Mouse (Mus musculus): ENCODE results near the gene Zdhhc21.

Gene Zdhhc21

GRCm38 (mm10) chr4:82765513-82766216 is 94.1 kb downstream of the Zdhhc21 start:
- DNase-seq (ENCODE audit: low spot score): no peak

GRCm38 (mm10) chr4:82763586-82763985 is 96.2 kb downstream of the Zdhhc21 start:
- DNase-seq (ENCODE audit: low spot score): no peak

GRCm38 (mm10) chr4:82762430-82763119 is 97.2 kb downstream of the Zdhhc21 start:
- no peak for DNase-seq (ENCODE audit: low spot score)

GRCm38 (mm10) chr4:82756295-82756626 is 103.5 kb downstream of the Zdhhc21 start:
- DNase-seq (ENCODE audit: low spot score): no peak

- no peak for DNase-seq (ENCODE audit: low spot score)
Measured at GRCm38 (mm10) chr4:82755616-82756294, 104.0 kb downstream of the Zdhhc21 start.
